Mouse (Mus musculus): ENCODE measurements at regions not wholly inside any gene's neighbourhood (a gene's known extent, or its start where the extent isn't known, plus 50 kb on each side); places are given as distances from the start of the nearest gene placed in this dataset.

DNA sequence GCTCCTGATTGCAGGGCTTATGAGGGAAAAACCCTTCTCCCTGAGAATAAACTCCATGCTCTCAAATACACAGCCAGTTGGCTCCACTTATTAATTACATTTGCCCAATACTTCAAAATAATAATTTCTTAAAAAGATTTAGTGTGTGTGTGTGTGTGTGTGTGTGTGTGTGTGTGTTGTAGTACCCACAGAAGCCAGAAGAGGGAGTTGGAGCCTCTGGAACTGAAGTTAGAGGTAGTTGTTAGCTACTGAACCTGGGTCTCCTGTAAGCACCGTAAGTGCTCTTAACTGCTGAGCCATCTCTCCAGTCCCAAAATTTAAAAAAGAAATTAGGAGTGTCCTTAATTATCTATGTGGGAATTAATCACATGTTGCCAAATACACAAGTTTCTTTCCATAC is 154.8 kb upstream of the Ctnnb1 start:
- no peak for TF ChIP-seq GATA1 (IDR thresholded peaks at IDR 0.05; ENCODE audit: borderline replicate concordance, low read length)
- TF ChIP-seq FLI1 (IDR thresholded peaks at IDR 0.05; ENCODE audit: low read length) = no peak

Data from megakaryocyte, embryonic 14.5 days (primary cell).